Mouse (Mus musculus): ENCODE measurements around the gene Mpc2. TPM values are rescaled to one million over a fixed set of nuclear protein-coding genes. Genes with fewer than 3 reads are reported as not detected.

Mpc2 gene
- total RNA-seq, 1 experiment from 2014 or later: 213 TPM

GRCm38 (mm10) chr1:165489197-165489596 is 28.8 kb downstream of the Mpc2 start:
- no peak for ATAC-seq (replicated peaks; ENCODE audit: insufficient number of reproducible peaks, low FRiP score, low TSS enrichment, poor library complexity, severe bottlenecking)

- ATAC-seq (replicated peaks; ENCODE audit: insufficient number of reproducible peaks, low FRiP score, low TSS enrichment, poor library complexity, severe bottlenecking): no peak
Measured at GRCm38 (mm10) chr1:165498856-165499255, 38.4 kb downstream of the Mpc2 start.

GRCm38 (mm10) chr1:165503307-165504024 is 43.0 kb downstream of the Mpc2 start:
- ATAC-seq (replicated peaks; ENCODE audit: insufficient number of reproducible peaks, low FRiP score, low TSS enrichment, poor library complexity, severe bottlenecking): no peak

GRCm38 (mm10) chr1:165506303-165506702 is 45.9 kb downstream of the Mpc2 start:
- ATAC-seq (replicated peaks; ENCODE audit: insufficient number of reproducible peaks, low FRiP score, low TSS enrichment, poor library complexity, severe bottlenecking): no peak

GRCm38 (mm10) chr1:165510161-165510560 is 49.7 kb downstream of the Mpc2 start:
- no peak for ATAC-seq (replicated peaks; ENCODE audit: insufficient number of reproducible peaks, low FRiP score, low TSS enrichment, poor library complexity, severe bottlenecking)

GRCm38 (mm10) chr1:165520716-165521115 is 60.3 kb downstream of the Mpc2 start:
- ATAC-seq (replicated peaks; ENCODE audit: insufficient number of reproducible peaks, low FRiP score, low TSS enrichment, poor library complexity, severe bottlenecking): no peak

Other genes starting within 250 kb of the Mpc2 start
- 31.3 to 74.5 TPM (median 51.3 TPM) in 3 replicates for gene Tiprl, start 223.6 kb upstream of the Mpc2 start, total RNA-seq (2017)
- gene Gpr161, start 164.8 kb upstream of the Mpc2 start, total RNA-seq (2017): not detected in 3 replicates
- gene Dcaf6, start 162 bp upstream of the Mpc2 start, total RNA-seq (2017): 14.3 to 26.5 TPM (median 17.9 TPM) in 3 replicates
- gene Adcy10, start 24.5 kb downstream of the Mpc2 start, total RNA-seq (2017): 0.19 to 1.8 TPM (median 0.75 TPM) in 3 replicates
- not detected in 3 replicates for gene Mpzl1, start 173.9 kb downstream of the Mpc2 start, total RNA-seq (2017)
- gene Rcsd1, start 249.1 kb downstream of the Mpc2 start, total RNA-seq (2017): 85.7 to 143 TPM (median 87.9 TPM) in 3 replicates